Mouse (Mus musculus) erythroblast, embryonic 14.5 days (primary cell): ENCODE measurements around the gene Fgf22. TPM values are rescaled to one million over a fixed set of nuclear protein-coding genes. Genes with fewer than 3 reads are reported as not detected.

Source experiments
- H3K27me3 ChIP-seq: 2 replicates; pipeline ENCODE4 v1.6.1; 2012; ENCODE audit warnings: inconsistent platforms; ENCODE audit not compliant: control insufficient read depth
- H3K36me3 ChIP-seq: 2 replicates; pipeline ENCODE4 v1.6.1; 2012; ENCODE audit warnings: mild to moderate bottlenecking, inconsistent platforms; ENCODE audit not compliant: control insufficient read depth
- H3K4me1 ChIP-seq: 2 replicates; pipeline ENCODE4 v1.6.1; 2012; ENCODE audit warnings: inconsistent platforms; ENCODE audit not compliant: control insufficient read depth
- H3K4me3 ChIP-seq: replicated peaks from 2 replicates; pipeline ENCODE3; 2012; ENCODE audit warnings: moderate library complexity, mild to moderate bottlenecking, inconsistent platforms
- H3K9me3 ChIP-seq: 2 replicates; pipeline ENCODE4 v1.6.1; 2012; ENCODE audit warnings: low read length, inconsistent platforms, mixed read lengths; ENCODE audit not compliant: control insufficient read depth
- GATA1 ChIP-seq: IDR thresholded peaks from 2 replicates; pipeline ENCODE4 v1.6.1; 2012; ENCODE audit warnings: low read length, inconsistent platforms, mixed read lengths
- TAL1 ChIP-seq: IDR thresholded peaks from 3 replicates; pipeline ENCODE4 v1.6.1; 2012; ENCODE audit warnings: low read length, inconsistent platforms, mixed read lengths
- polyA plus RNA-seq: library from polyadenylated mRNA; stranded (reverse); fragments of >175 nt; gene quantifications from 2 replicates; pipeline ENCODE4 v1.2.3, GENCODE M21; 2012

Gene Fgf22
- polyA plus RNA-seq, 1 experiment, result not detected

DNA sequence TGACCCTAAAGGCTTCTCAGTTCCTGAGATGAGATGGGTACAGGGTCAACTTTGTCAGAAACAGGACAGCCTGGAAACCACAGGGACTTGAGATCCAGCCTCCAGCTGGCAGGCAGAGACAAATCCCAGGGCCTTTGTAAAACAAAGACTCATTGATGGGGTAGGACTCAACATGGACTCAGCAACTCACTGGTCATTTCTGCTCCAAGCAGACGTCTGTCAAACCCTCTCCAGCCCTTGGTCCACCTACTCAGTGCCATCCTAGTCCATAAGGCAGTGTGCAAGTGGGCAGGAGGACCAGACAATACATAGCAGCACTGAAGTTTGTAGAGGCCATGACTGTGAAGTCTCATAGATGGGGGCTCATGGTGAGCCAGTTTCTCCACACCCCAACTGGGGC, 41.7 kb upstream of the Fgf22 start:
- H3K4me3 ChIP-seq, result peak overlapping the region; percentile 47
- peaks cover 55% of the 10 kb centered on the region for H3K36me3 ChIP-seq
- peaks cover 45% of the 10 kb centered on the region for H3K27me3 ChIP-seq
- no peak for TF ChIP-seq TAL1
- TF ChIP-seq GATA1, result no peak
- peaks cover 7% of the 10 kb centered on the region; the same call in 1 of the 2 replicates for H3K9me3 ChIP-seq
- H3K4me1 ChIP-seq, result peaks cover 76% of the 10 kb centered on the region

DNA sequence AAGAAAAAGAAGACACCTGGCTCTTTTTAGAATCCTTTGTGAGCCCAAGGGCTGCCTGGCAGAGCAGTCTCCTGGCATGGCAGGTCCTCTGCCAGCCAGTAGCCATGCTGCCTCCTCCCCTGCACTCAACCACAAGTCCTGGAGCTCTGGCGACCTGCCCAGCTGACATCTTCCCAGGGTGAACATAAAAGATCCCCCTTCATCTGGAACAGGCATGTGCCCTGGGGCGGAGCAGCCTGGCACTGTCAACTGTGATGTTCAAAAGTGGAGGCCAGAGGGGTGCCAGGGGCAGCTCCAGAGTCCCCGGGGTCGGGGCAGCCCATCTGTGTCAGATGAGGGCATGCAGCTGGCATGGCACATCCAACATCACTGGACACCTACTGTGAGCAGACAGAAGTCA, 39.9 kb upstream of the Fgf22 start:
- Histone ChIP-seq H3K4me3 (no peak overlapping the region), H3K27me3 (peaks cover 64% of the 10 kb centered on the region), H3K9me3 (peaks cover 7% of the 10 kb centered on the region; the same call in 1 of the 2 replicates), H3K36me3 (peaks cover 37% of the 10 kb centered on the region), H3K4me1 (peaks cover 58% of the 10 kb centered on the region)
- TF ChIP-seq GATA1 (no peak), TAL1 (no peak)

DNA sequence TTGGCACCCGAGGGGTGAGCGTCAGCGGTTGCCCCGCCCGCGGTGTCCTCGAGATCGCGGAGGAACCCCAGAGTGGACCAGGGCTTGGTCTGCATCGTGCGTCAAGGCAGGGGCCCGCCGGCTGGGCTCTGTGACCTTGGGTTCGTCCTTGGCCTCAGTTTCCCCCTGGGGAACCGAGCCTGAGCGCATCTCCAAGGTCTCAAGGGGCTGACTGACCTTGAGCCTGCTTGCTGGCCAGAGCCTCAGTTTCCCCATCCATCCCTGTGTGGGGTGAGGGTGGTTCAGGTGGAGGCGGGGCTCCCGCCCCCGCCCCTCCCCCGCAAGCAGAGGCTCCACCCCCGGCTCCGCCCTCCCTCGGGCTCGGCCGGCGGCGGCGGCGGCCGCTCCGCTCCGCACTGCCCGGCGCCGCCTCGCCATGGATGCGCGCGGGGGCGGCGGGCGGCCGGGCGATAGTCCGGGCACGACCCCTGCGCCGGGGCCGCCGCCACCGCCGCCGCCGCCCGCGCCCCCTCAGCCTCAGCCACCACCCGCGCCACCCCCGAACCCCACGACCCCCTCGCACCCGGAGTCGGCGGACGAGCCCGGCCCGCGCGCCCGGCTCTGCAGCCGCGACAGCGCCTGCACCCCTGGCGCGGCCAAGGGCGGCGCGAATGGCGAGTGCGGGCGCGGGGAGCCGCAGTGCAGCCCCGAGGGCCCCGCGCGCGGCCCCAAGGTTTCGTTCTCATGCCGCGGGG, 38.5 kb upstream of the Fgf22 start, which contains the start of gene Hcn2:
Gene Hcn2, plus strand, starts transcription at position 381 of the 734 bp plus-strand sequence.
- Histone ChIP-seq H3K4me3 (peak within 1 kb of the TSS; percentile 58), H3K4me1 (peaks cover 43% of the 10 kb centered on the region), H3K36me3 (peaks cover 23% of the 10 kb centered on the region), H3K27me3 (peaks cover 75% of the 10 kb centered on the region), H3K9me3 (peaks cover 7% of the 10 kb centered on the region; the same call in 1 of the 2 replicates)
- no peak for TF ChIP-seq GATA1
- TF ChIP-seq TAL1, result no peak

DNA sequence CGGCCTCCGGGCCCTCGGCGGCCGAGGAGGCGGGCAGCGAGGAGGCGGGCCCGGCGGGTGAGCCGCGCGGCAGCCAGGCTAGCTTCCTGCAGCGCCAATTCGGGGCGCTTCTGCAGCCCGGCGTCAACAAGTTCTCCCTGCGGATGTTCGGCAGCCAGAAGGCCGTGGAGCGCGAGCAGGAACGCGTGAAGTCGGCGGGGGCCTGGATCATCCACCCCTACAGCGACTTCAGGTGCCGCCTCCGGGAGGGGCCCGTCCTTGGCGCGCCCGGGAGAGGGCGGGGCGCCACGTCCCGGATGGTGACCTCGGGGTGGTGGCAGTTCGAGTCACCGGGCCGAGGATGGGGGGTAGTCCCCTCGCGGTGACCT, 37.9 kb upstream of the Fgf22 start:
- H3K9me3 ChIP-seq, result peaks cover 7% of the 10 kb centered on the region; the same call in 1 of the 2 replicates
- H3K27me3 ChIP-seq, result peaks cover 75% of the 10 kb centered on the region
- peaks cover 17% of the 10 kb centered on the region for H3K36me3 ChIP-seq
- no peak for TF ChIP-seq GATA1
- TF ChIP-seq TAL1, result no peak
- peaks cover 38% of the 10 kb centered on the region for H3K4me1 ChIP-seq
- H3K4me3 ChIP-seq, result peak overlapping the region; percentile 58

DNA sequence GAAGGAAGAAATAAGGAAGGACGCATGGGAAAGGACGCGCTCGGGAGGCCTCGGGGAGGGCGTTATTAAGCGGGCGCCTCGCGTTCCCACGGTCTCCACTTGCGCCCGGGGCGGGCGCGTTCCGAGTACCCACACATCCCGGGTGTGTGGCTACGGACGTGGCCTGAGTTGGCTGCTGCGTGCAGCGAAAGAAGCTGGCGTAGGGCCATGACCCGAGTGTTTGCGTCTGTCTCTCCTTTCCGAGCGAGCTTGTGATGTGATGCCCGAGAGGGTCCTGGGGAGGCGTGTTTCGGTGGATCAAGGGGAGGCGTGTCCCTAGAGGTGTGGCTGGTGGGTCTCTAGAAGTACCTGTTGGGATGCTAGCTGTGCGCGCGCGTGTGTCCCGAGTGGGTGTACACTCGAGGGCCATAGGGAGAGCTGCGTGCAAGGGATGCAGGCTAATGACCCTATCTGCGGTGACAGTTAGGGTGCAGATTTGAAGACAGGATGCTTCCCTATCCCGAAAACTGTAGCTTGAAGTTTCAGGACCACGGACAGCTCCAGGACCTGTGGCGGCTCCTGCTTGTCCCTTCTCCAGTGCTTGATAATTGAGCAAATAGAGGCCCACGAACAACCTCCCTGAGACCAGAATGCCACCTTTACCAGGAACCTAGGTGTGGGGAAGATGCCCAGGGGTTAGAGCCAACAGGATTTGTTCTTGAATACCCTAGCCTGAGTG, 37.1 kb upstream of the Fgf22 start:
- Histone ChIP-seq H3K4me1 (peaks cover 31% of the 10 kb centered on the region), H3K36me3 (peaks cover 10% of the 10 kb centered on the region), H3K4me3 (no peak overlapping the region), H3K27me3 (peaks cover 75% of the 10 kb centered on the region), H3K9me3 (peaks cover 7% of the 10 kb centered on the region; the same call in 1 of the 2 replicates)
- TF ChIP-seq GATA1, result no peak
- no peak for TF ChIP-seq TAL1

DNA sequence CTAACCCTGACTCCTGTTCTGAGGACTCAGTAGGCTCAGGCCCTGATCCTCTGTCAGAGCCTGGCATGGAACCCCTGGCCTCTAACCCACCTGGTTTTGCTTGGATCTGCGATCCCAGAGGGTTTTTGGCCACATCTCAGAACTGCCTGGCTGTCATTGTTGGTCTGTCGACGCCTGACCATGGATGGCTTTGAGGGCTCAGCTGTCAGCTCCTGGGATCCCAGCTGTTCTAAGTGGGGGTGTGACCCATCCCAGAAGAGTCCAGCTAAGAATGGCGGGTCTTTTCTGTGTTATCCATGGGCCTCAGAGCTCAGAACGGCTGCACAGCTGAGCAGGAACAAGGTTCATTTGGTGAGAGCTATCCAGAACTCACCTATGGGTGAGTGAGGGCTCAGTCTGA, 33.8 kb upstream of the Fgf22 start:
- no peak for TF ChIP-seq GATA1
- TF ChIP-seq TAL1, result no peak
- H3K9me3 ChIP-seq, result peaks cover 6% of the 10 kb centered on the region; the same call in 1 of the 2 replicates
- H3K36me3 ChIP-seq, result no peaks in the 10 kb centered on the region
- H3K4me3 ChIP-seq, result no peak overlapping the region
- peaks cover 52% of the 10 kb centered on the region for H3K27me3 ChIP-seq
- peaks cover 19% of the 10 kb centered on the region for H3K4me1 ChIP-seq

DNA sequence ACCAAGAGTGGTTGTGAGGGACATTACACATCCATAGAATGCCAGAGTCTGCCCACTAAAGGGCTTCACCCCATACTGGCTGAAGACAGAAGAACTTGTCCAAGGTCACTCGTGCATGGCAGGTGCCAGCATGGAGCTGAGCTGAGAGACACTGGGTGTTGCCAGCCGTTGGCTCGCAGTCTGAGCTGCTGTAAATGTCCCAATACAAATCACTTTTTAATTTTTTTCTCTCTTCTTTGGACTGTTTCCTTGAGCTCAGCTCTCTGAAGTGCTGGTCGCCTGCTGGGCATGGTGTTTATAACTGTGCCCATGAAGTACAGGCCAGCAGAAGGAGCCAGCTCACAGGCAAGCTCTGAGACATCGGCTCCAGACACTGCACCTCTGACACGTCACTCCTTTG, 31.8 kb upstream of the Fgf22 start:
- Histone ChIP-seq H3K4me1 (peaks cover 4% of the 10 kb centered on the region), H3K9me3 (peaks cover 4% of the 10 kb centered on the region), H3K36me3 (no peaks in the 10 kb centered on the region), H3K4me3 (no peak overlapping the region), H3K27me3 (peaks cover 36% of the 10 kb centered on the region)
- TF ChIP-seq GATA1 (no peak), TAL1 (no peak)

DNA sequence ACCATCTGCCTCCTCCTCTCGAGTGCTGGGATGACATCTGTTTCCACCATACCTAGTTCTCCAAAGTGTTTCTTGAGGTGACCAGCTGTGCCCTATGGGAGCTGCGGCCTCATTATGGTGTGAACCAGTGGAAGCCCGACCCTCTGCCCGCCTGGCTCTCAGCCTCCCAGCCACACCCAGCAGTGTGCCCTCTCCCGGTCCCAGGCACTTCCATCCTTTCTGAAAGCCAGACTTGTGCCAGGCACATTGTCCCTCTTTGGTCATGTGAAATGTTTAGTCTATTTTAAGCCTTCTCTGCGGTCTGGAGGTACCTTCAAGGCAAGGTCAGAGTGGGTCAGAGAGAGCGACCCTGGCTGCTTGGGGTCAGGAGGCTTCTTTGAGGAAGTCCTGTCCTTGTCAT, 31.2 kb upstream of the Fgf22 start:
- TF ChIP-seq TAL1 (no peak), GATA1 (no peak)
- H3K27me3 ChIP-seq, result peaks cover 35% of the 10 kb centered on the region

DNA sequence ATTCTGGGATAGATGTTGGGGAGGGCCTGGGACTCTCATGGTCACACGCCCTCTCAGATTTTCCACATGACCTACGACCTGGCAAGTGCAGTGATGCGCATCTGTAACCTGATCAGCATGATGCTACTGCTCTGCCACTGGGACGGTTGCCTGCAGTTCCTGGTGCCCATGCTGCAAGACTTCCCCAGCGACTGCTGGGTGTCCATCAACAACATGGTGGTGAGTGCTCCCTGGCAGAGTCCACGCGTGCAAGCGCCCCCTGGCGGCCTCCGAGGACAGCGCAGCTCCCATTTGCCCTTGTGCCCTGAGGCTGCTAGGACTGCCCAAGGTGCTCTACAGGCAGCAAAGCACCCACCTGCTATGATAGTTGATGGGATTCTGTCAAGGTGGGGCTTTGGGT, 28.8 kb upstream of the Fgf22 start:
- H3K4me1 ChIP-seq, result peaks cover 4% of the 10 kb centered on the region
- peaks cover 4% of the 10 kb centered on the region for H3K9me3 ChIP-seq
- H3K4me3 ChIP-seq, result no peak overlapping the region
- H3K27me3 ChIP-seq, result peaks cover 15% of the 10 kb centered on the region
- no peak for TF ChIP-seq GATA1
- no peak for TF ChIP-seq TAL1
- H3K36me3 ChIP-seq, result no peaks in the 10 kb centered on the region

More for the DNA sequence above, 31.2 kb upstream of the Fgf22 start:
- Histone ChIP-seq H3K36me3 (no peaks in the 10 kb centered on the region), H3K4me3 (no peak overlapping the region), H3K4me1 (peaks cover 4% of the 10 kb centered on the region), H3K9me3 (peaks cover 4% of the 10 kb centered on the region)
